Mouse (Mus musculus) lung, embryonic 15.5 days (tissue): ENCODE measurements at regions not wholly inside any gene's neighbourhood (a gene's known extent, or its start where the extent isn't known, plus 50 kb on each side); places are given as distances from the start of the nearest gene placed in this dataset.

Source experiments
- ATAC-seq: fragments of 200-750 bp; cut with Nextera tagmentation; 2 replicates; pipeline ENCODE4 v1.8.0; 2017; ENCODE audit warnings: moderate number of reproducible peaks, borderline replicate concordance; ENCODE audit not compliant: low FRiP score, low TSS enrichment; ENCODE audit errors: extremely low read depth
- H3K27ac ChIP-seq: fragments of 300-500 bp; sonication (generic); 2 replicates; pipeline ENCODE4 v1.5.1; 2015; ENCODE audit warnings: moderate library complexity, mild to moderate bottlenecking, inconsistent platforms
- H3K27me3 ChIP-seq: fragments of 300-500 bp; sonication (generic); 2 replicates; pipeline ENCODE4 v1.6.1; 2015; ENCODE audit warnings: inconsistent platforms
- H3K36me3 ChIP-seq: fragments of 300-500 bp; sonication (generic); 2 replicates; pipeline ENCODE4 v1.6.1; 2015; ENCODE audit warnings: inconsistent platforms
- H3K4me1 ChIP-seq: fragments of 300-500 bp; sonication (generic); 2 replicates; pipeline ENCODE4 v1.6.1; 2015; ENCODE audit warnings: inconsistent platforms
- H3K4me2 ChIP-seq: fragments of 300-500 bp; sonication (generic); 2 replicates; pipeline ENCODE4 v1.6.1; 2015; ENCODE audit warnings: inconsistent platforms, mild to moderate bottlenecking, moderate library complexity
- H3K4me3 ChIP-seq: fragments of 300-500 bp; sonication (generic); 2 replicates; pipeline ENCODE4 v1.5.1; 2015; ENCODE audit warnings: mild to moderate bottlenecking, inconsistent platforms
- H3K9ac ChIP-seq: fragments of 300-500 bp; sonication (generic); 2 replicates; pipeline ENCODE4 v1.6.1; 2015; ENCODE audit warnings: inconsistent platforms
- H3K9me3 ChIP-seq: fragments of 300-500 bp; sonication (generic); 2 replicates; pipeline ENCODE4 v1.6.1; 2016; ENCODE audit warnings: inconsistent platforms
- WGBS: fragments of 180-500 bp; shearing (Covaris S2); methylation state at CpG from one replicate; pipeline ENCODE4 v1.1.7; 2015; 5-methylcytosine and 5-hydroxymethylcytosine counted together

GRCm38 (mm10) chrX:12341356-12341965, 181.3 kb upstream of the Bcor start:
- no peak overlapping the region for H3K4me2 ChIP-seq
- WGBS, result 45% methylated on average over 5 of the region's 5 CpGs
- H3K9ac ChIP-seq, result no peak overlapping the region
- no peak overlapping the region for H3K4me3 ChIP-seq
- no peak overlapping the region for H3K27ac ChIP-seq
- H3K9me3 ChIP-seq, result no peaks in the 10 kb centered on the region
- no peaks in the 10 kb centered on the region for H3K4me1 ChIP-seq
- no peaks in the 10 kb centered on the region for H3K36me3 ChIP-seq
- H3K27me3 ChIP-seq, result no peaks in the 10 kb centered on the region
- no peak for ATAC-seq

- no peak overlapping the region for H3K4me2 ChIP-seq
- H3K9me3 ChIP-seq, result no peaks in the 10 kb centered on the region
- H3K27me3 ChIP-seq, result no peaks in the 10 kb centered on the region
- H3K9ac ChIP-seq, result no peak overlapping the region
- H3K4me1 ChIP-seq, result no peaks in the 10 kb centered on the region
- no peak overlapping the region for H3K4me3 ChIP-seq
- no peak for ATAC-seq
- 72% methylated on average over 12 of the region's 12 CpGs for WGBS
- H3K27ac ChIP-seq, result no peak overlapping the region
- no peaks in the 10 kb centered on the region for H3K36me3 ChIP-seq
Observed at GRCm38 (mm10) chrX:12344805-12345555, 184.8 kb upstream of the Bcor start.

- H3K27me3 ChIP-seq, result no peaks in the 10 kb centered on the region
- no peak overlapping the region for H3K9ac ChIP-seq
- H3K4me1 ChIP-seq, result no peaks in the 10 kb centered on the region
- 76% methylated on average over 3 of the region's 3 CpGs for WGBS
- H3K4me2 ChIP-seq, result no peak overlapping the region
- H3K27ac ChIP-seq, result no peak overlapping the region
- ATAC-seq, result no peak
- no peak overlapping the region for H3K4me3 ChIP-seq
- H3K9me3 ChIP-seq, result no peaks in the 10 kb centered on the region
- no peaks in the 10 kb centered on the region for H3K36me3 ChIP-seq
Observed at GRCm38 (mm10) chrX:12346856-12347255, 186.7 kb upstream of the Bcor start.

- no peak for ATAC-seq
- Histone ChIP-seq H3K9ac (no peak overlapping the region), H3K27ac (no peak overlapping the region), H3K27me3 (no peaks in the 10 kb centered on the region), H3K4me1 (no peaks in the 10 kb centered on the region), H3K36me3 (no peaks in the 10 kb centered on the region), H3K4me3 (no peak overlapping the region), H3K9me3 (no peaks in the 10 kb centered on the region), H3K4me2 (no peak overlapping the region)
- 64% methylated on average over 8 of the region's 8 CpGs for WGBS
Observed at GRCm38 (mm10) chrX:12348117-12348516, 188.0 kb upstream of the Bcor start.

- Histone ChIP-seq H3K9ac (no peak overlapping the region), H3K27me3 (no peaks in the 10 kb centered on the region), H3K36me3 (no peaks in the 10 kb centered on the region), H3K4me3 (no peak overlapping the region), H3K9me3 (no peaks in the 10 kb centered on the region), H3K27ac (no peak overlapping the region), H3K4me2 (no peak overlapping the region), H3K4me1 (no peaks in the 10 kb centered on the region)
- no peak for ATAC-seq
- WGBS, result 93% methylated on average over 2 of the region's 2 CpGs
Observed at GRCm38 (mm10) chrX:12354875-12355274, 194.7 kb upstream of the Bcor start.

- Histone ChIP-seq H3K4me2 (no peak overlapping the region), H3K9ac (no peak overlapping the region)
- WGBS, result 48% methylated on average over 1 of the region's 1 CpGs
Observed at GRCm38 (mm10) chrX:12358026-12358425, 197.9 kb upstream of the Bcor start.

GRCm38 (mm10) chrX:12365582-12366323, 205.6 kb upstream of the Bcor start:
- no peak overlapping the region for H3K9ac ChIP-seq
- H3K27me3 ChIP-seq, result no peaks in the 10 kb centered on the region
- 50% methylated on average over 12 of the region's 12 CpGs for WGBS
- peak overlapping the region; percentile 24; the same call in 1 of the 2 replicates for H3K27ac ChIP-seq
- no peaks in the 10 kb centered on the region for H3K4me1 ChIP-seq
- ATAC-seq, result peak; percentile 75; the same call in 1 of the 2 replicates
- no peak overlapping the region for H3K4me2 ChIP-seq
- H3K4me3 ChIP-seq, result no peak overlapping the region
- no peaks in the 10 kb centered on the region for H3K36me3 ChIP-seq
- H3K9me3 ChIP-seq, result no peaks in the 10 kb centered on the region

More at GRCm38 (mm10) chrX:12358026-12358425, 197.9 kb upstream of the Bcor start:
- H3K9me3 ChIP-seq, result no peaks in the 10 kb centered on the region
- no peak overlapping the region for H3K27ac ChIP-seq
- no peaks in the 10 kb centered on the region for H3K36me3 ChIP-seq
- H3K4me1 ChIP-seq, result no peaks in the 10 kb centered on the region
- H3K4me3 ChIP-seq, result no peak overlapping the region
- no peaks in the 10 kb centered on the region for H3K27me3 ChIP-seq
- no peak for ATAC-seq

- no peak for ATAC-seq
Observed at GRCm38 (mm10) chrX:12366801-12367200, 206.6 kb upstream of the Bcor start.

GRCm38 (mm10) chrX:12373670-12374069, 213.5 kb upstream of the Bcor start:
- Histone ChIP-seq H3K4me2 (no peak overlapping the region), H3K9ac (no peak overlapping the region), H3K4me1 (no peaks in the 10 kb centered on the region), H3K36me3 (no peaks in the 10 kb centered on the region), H3K9me3 (no peaks in the 10 kb centered on the region), H3K27me3 (no peaks in the 10 kb centered on the region), H3K4me3 (no peak overlapping the region), H3K27ac (no peak overlapping the region)
- 55% methylated on average over 6 of the region's 6 CpGs for WGBS
- ATAC-seq, result no peak

More at GRCm38 (mm10) chrX:12366801-12367200, 206.6 kb upstream of the Bcor start:
- Histone ChIP-seq H3K27me3 (no peaks in the 10 kb centered on the region), H3K9ac (no peak overlapping the region), H3K36me3 (no peaks in the 10 kb centered on the region), H3K9me3 (no peaks in the 10 kb centered on the region), H3K27ac (no peak overlapping the region), H3K4me2 (no peak overlapping the region), H3K4me3 (no peak overlapping the region), H3K4me1 (no peaks in the 10 kb centered on the region)
- WGBS, result 69% methylated on average over 6 of the region's 6 CpGs

- Histone ChIP-seq H3K27ac (no peak overlapping the region), H3K9ac (no peak overlapping the region), H3K9me3 (no peaks in the 10 kb centered on the region), H3K4me3 (no peak overlapping the region), H3K4me1 (no peaks in the 10 kb centered on the region), H3K27me3 (no peaks in the 10 kb centered on the region; the same call in 1 of the 2 replicates), H3K4me2 (no peak overlapping the region), H3K36me3 (no peaks in the 10 kb centered on the region)
- 78% methylated on average over 1 of the region's 1 CpGs for WGBS
- ATAC-seq, result no peak
Observed at GRCm38 (mm10) chrX:12375796-12376195, 211.8 kb upstream of the Atp6ap2 start.

GRCm38 (mm10) chrX:12376238-12376980, 211.2 kb upstream of the Atp6ap2 start:
- 63% methylated on average over 6 of the region's 6 CpGs for WGBS
- no peak for ATAC-seq
- H3K27me3 ChIP-seq, result no peaks in the 10 kb centered on the region; the same call in 1 of the 2 replicates

More at GRCm38 (mm10) chrX:12376238-12376980, 211.2 kb upstream of the Atp6ap2 start:
- Histone ChIP-seq H3K36me3 (no peaks in the 10 kb centered on the region), H3K4me3 (no peak overlapping the region), H3K27ac (no peak overlapping the region), H3K9me3 (no peaks in the 10 kb centered on the region), H3K4me2 (no peak overlapping the region), H3K4me1 (no peaks in the 10 kb centered on the region), H3K9ac (no peak overlapping the region)
